In genomic region chr19:46648565-46648964, GRCm38 (mm10) we compare ENCODE assay signal across 23 mouse cellular contexts. TPM values are rescaled to one million over a fixed set of nuclear protein-coding genes. Genes with fewer than 3 reads are reported as not detected.
A peak's percentile ranks its signal among the peaks of the same experiment; 100 is the strongest.
DNase-seq lines count a peak whose midpoint lies in the region; ATAC-seq lines count a peak whose summit lies in the region.
"Had no signal": no experiment of that assay in that cellular context is flagged by ENCODE, and none has a peak within 500 bp of the region (broad histone marks: within the 10 kb centered on the region; RNA-seq: fewer than 3 reads in every experiment).

No protein-coding gene starts in this region.

- DNase-seq in lung, postnatal 36 days = peak; percentile 46
- DNase-seq in lung, adult 18-20 months = no peak
- peak; percentile 44 to 72 for DNase-seq in monocyte, adult 2 months (ENCODE audit: low read depth in 1 of 2, low spot score in 2 of 2)
- DNase-seq in cerebellum, postnatal 25 days = no peak
- DNase-seq in layer of hippocampus, postnatal 14 days (ENCODE audit: low spot score in 2 of 2) = no peak
- DNase-seq: adrenal gland, adult 8-10 months; B cell, adult 2 months; cerebellum, adult 11 months; cerebellum, postnatal 14 days; gastrocnemius, postnatal 14 days; kidney, adult 9 months; kidney, postnatal 10 days; right cerebral cortex, postnatal 4 days had no signal

- peak; percentile 93 for ATAC-seq in granulocyte monocyte progenitor cell, adult 5-6 weeks (replicated peaks; ENCODE audit: poor library complexity, severe bottlenecking)
- ATAC-seq: activated CD4-positive, CD25-positive, alpha-beta regulatory T cell, adult 4 months; forebrain, embryonic 13.5 days; intestine, postnatal 0 days; midbrain, embryonic 15.5 days had no signal

RNA-seq across cellular contexts. Expression of gene Cyp17a1, which starts 24.4 kb away (rescaled TPM):
- total RNA-seq in granulocyte monocyte progenitor cell, adult 5-6 weeks (2014; fragmentation: Nextera tagmentation) = not detected in 2 replicates
- total RNA-seq in granulocyte monocyte progenitor cell, adult 5-6 weeks (2017) = not detected in 2 replicates
- not detected for total RNA-seq in layer of hippocampus, postnatal 14 days (2021)
- total RNA-seq: gastrocnemius, postnatal 14 days; heart, adult 18-20 months; heart, postnatal 14 days; layer of hippocampus, postnatal 10 days; left cerebral cortex, adult 2 months; left cerebral cortex, postnatal 25 days had no signal

RNA-seq across cellular contexts. Expression of gene Borcs7, which starts 41.1 kb away (rescaled TPM):
- total RNA-seq in granulocyte monocyte progenitor cell, adult 5-6 weeks (2014; fragmentation: Nextera tagmentation) = 9.6 and 12.5 TPM in 2 replicates
- total RNA-seq in granulocyte monocyte progenitor cell, adult 5-6 weeks (2017) = 5.4 TPM in 2 replicates
- 10 to 100 TPM; 18.7 to 21.2 TPM for total RNA-seq in layer of hippocampus, postnatal 14 days (2021)

RNA-seq across cellular contexts. Expression of gene Wbp1l, which starts 49.7 kb away (rescaled TPM):
- 19.7 and 25.6 TPM in 2 replicates for total RNA-seq in granulocyte monocyte progenitor cell, adult 5-6 weeks (2014; fragmentation: Nextera tagmentation)
- 20.2 and 23.5 TPM in 2 replicates for total RNA-seq in granulocyte monocyte progenitor cell, adult 5-6 weeks (2017)
- 10 to 100 TPM; 39.8 to 41.8 TPM for total RNA-seq in layer of hippocampus, postnatal 14 days (2021)

RNA-seq across cellular contexts. Expression of gene As3mt, which starts 58.7 kb away (rescaled TPM):
- total RNA-seq in granulocyte monocyte progenitor cell, adult 5-6 weeks (2014; fragmentation: Nextera tagmentation) = 47.6 and 53.1 TPM in 2 replicates
- 71.0 and 82.9 TPM in 2 replicates for total RNA-seq in granulocyte monocyte progenitor cell, adult 5-6 weeks (2017)
- 10 to 100 TPM; 16.4 to 16.7 TPM for total RNA-seq in layer of hippocampus, postnatal 14 days (2021)

Comparison
In these comparisons a context has a peak if more than half of its experiments do, and no peak if none do; other contexts are left out.
1. DNase-seq: peak in lung, postnatal 36 days (single experiment) and monocyte, adult 2 months (2 of 2); none in lung, adult 18-20 months (0 of 2), cerebellum, postnatal 25 days (0 of 2) and layer of hippocampus, postnatal 14 days (0 of 2).